Mouse (Mus musculus): ENCODE measurements around the gene Cdrt4. TPM values are rescaled to one million over a fixed set of nuclear protein-coding genes. Genes with fewer than 3 reads are reported as not detected.

Cdrt4 gene
- total and polyA plus RNA-seq, 2 experiments from 2014 or later, result not detected

DNA sequence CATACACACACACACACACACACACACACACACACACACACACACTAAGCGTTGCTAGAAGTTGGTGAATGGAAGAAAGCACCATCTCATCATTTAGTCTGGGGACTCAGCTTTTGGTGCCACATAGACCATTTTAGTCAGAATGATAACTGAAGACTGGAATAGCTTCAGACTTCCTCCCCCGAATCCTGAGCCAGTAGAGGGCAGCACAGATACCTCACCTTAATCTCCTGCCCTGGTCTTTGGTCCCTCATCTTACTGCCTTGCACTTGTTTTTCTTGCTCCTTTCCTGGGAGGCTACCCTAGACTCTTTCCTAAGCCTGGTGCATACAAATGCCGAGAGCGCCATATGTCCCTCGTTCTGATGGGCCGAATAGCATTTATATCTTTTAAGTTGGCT, 36.5 kb upstream of the Cdrt4 start:
- 0 out of 2 replicates have a peak, but pooled peaks cover 3% of the 10 kb centered on the region for H3K4me1 ChIP-seq (ENCODE audit: insufficient read depth, low read length)
- no peaks in the 10 kb centered on the region for H3K36me3 ChIP-seq (ENCODE audit: insufficient read depth, low read length)
- H3K4me3 ChIP-seq (ENCODE audit: low read depth, low read length), result no peak overlapping the region
- peak; percentile 48 for TF ChIP-seq CTCF (IDR thresholded peaks at IDR 0.05)
- no peak overlapping the region for H3K4me2 ChIP-seq (ENCODE audit: low read depth, low read length, poor library complexity, severe bottlenecking)
- no peak overlapping the region for H3K27ac ChIP-seq (ENCODE audit: low read depth, low read length)
- ATAC-seq (ENCODE audit: low FRiP score) (no peak), DNase-seq (ENCODE audit: low spot score) (no peak)
- no peaks in the 10 kb centered on the region for H3K9me3 ChIP-seq (ENCODE audit: low read length)
- no peaks in the 10 kb centered on the region for H3K27me3 ChIP-seq (ENCODE audit: insufficient read depth, low read length)
- H3K9ac ChIP-seq (replicated peaks; ENCODE audit: low read length, poor library complexity, severe bottlenecking), result no peak overlapping the region
- 66% methylated on average over 6 of the region's 6 CpGs for WGBS

DNA sequence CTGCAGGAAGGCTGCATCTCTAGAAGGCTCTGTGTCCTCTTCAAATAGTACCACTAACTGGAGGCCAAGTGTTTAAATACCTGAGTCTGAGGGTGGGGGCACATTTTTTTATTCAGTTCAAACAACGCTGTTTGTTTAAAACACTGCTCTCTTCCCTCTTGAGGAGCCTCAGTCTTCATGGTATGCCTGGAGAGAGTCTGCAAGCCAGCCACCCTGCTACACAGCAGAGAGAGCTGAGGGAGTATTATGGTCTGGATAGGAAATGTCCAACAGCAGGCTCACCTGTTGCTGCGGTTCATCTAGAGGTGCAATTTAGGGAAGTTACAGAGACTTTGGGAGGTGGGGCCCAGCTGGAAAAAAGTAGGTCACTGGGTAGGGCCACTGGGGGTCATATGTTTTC, 35.5 kb upstream of the Cdrt4 start:
- no peak overlapping the region for H3K9ac ChIP-seq (replicated peaks; ENCODE audit: low read length, poor library complexity, severe bottlenecking)
- no peak overlapping the region for H3K4me2 ChIP-seq (ENCODE audit: low read depth, low read length, poor library complexity, severe bottlenecking)
- no peaks in the 10 kb centered on the region for H3K9me3 ChIP-seq (ENCODE audit: low read length)
- no peak for TF ChIP-seq CTCF (IDR thresholded peaks at IDR 0.05)
- H3K36me3 ChIP-seq (ENCODE audit: insufficient read depth, low read length), result no peaks in the 10 kb centered on the region
- no peak for ATAC-seq (ENCODE audit: low FRiP score)
- H3K4me1 ChIP-seq (ENCODE audit: insufficient read depth, low read length), result 0 out of 2 replicates have a peak, but pooled peaks cover 3% of the 10 kb centered on the region
- H3K27me3 ChIP-seq (ENCODE audit: insufficient read depth, low read length), result no peaks in the 10 kb centered on the region
- 98% methylated on average over 2 of the region's 2 CpGs for WGBS
- no peak overlapping the region for H3K4me3 ChIP-seq (ENCODE audit: low read depth, low read length)
- no peak for DNase-seq (ENCODE audit: low spot score)
- no peak overlapping the region for H3K27ac ChIP-seq (ENCODE audit: low read depth, low read length)

DNA sequence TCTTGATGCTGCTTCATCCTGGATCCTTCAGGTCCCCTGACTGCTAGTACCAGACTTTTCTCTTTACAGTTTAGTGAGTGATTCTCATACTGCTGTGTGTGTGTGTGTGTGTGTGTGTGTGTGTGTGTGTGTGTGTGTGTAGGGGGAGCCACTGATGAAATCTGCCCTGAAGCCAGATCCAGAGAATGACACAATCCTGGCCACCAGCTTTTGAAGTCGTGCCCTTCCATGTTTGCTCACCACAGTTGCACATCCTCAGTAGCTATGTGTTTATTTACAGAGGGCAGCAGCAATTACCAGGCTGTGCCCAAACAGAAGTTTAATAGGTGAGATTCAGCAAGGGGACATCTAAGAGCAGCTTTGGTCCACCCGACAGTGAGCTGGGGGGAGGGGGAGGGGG, 34.2 kb upstream of the Cdrt4 start:
- no peaks in the 10 kb centered on the region for H3K27me3 ChIP-seq (ENCODE audit: insufficient read depth, low read length)
- no peak overlapping the region for H3K27ac ChIP-seq (ENCODE audit: low read depth, low read length)
- H3K4me3 ChIP-seq (ENCODE audit: low read depth, low read length), result no peak overlapping the region
- no peaks in the 10 kb centered on the region for H3K9me3 ChIP-seq (ENCODE audit: low read length)
- ATAC-seq (ENCODE audit: low FRiP score) (no peak), DNase-seq (ENCODE audit: low spot score) (no peak)
- H3K4me1 ChIP-seq (ENCODE audit: insufficient read depth, low read length), result peaks cover 4% of the 10 kb centered on the region; the same call in 1 of the 2 replicates
- H3K4me2 ChIP-seq (ENCODE audit: low read depth, low read length, poor library complexity, severe bottlenecking), result no peak overlapping the region
- no peak for TF ChIP-seq CTCF (IDR thresholded peaks at IDR 0.05)
- WGBS, result 46% methylated on average over 2 of the region's 2 CpGs
- H3K9ac ChIP-seq (replicated peaks; ENCODE audit: low read length, poor library complexity, severe bottlenecking), result no peak overlapping the region
- no peaks in the 10 kb centered on the region for H3K36me3 ChIP-seq (ENCODE audit: insufficient read depth, low read length)

DNA sequence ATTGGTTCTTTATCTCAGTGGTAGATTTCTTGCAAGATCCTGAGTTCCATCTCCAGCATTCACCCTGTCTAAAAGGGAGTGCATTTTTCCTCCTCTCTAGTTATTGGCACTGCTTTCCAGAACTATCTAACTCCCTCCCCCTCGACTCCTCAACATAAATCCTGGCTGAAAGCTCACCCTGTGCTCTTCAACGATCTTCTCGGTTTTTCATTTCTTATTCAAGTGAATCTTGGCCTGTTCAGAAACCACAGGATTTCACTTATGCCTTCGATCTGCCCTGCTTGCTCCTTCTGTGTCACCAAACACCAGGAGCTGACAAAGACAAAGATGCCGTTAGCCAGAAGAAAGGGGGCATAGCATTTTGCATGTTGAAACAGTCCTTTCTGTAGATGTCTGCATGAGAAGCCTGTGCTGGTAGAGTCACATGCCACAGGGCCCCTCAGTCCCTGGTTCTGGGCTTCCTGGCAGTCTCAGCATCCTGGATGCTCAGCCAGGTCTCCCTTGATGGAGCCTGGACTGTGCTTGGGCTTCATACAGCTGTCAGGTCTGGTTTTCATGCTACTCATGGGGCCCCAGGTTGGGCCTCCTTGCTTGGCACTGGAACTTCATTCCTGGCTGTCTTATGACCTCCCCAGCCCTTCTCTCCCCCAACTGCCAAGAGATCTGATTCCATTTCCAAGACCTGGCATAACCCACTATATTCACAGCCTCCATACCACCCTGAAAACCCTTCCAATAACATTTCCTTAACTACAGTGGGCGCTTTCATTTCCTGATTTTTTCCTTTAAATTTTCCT, 30.8 kb upstream of the Cdrt4 start:
- WGBS, result 75% methylated on average over 6 of the region's 6 CpGs
- Histone ChIP-seq H3K9ac (replicated peaks; ENCODE audit: low read length, poor library complexity, severe bottlenecking) (no peak overlapping the region), H3K36me3 (ENCODE audit: insufficient read depth, low read length) (no peaks in the 10 kb centered on the region), H3K27me3 (ENCODE audit: insufficient read depth, low read length) (no peaks in the 10 kb centered on the region), H3K4me3 (ENCODE audit: low read depth, low read length) (peak overlapping the region; percentile 26), H3K4me1 (ENCODE audit: insufficient read depth, low read length) (peaks cover 3% of the 10 kb centered on the region; the same call in 1 of the 2 replicates), H3K9me3 (ENCODE audit: low read length) (no peaks in the 10 kb centered on the region), H3K27ac (ENCODE audit: low read depth, low read length) (no peak overlapping the region), H3K4me2 (ENCODE audit: low read depth, low read length, poor library complexity, severe bottlenecking) (peak overlapping the region; percentile 34)
- no peak for TF ChIP-seq CTCF (IDR thresholded peaks at IDR 0.05)
- ATAC-seq (ENCODE audit: low FRiP score) (no peak), DNase-seq (ENCODE audit: low spot score) (no peak)

DNA sequence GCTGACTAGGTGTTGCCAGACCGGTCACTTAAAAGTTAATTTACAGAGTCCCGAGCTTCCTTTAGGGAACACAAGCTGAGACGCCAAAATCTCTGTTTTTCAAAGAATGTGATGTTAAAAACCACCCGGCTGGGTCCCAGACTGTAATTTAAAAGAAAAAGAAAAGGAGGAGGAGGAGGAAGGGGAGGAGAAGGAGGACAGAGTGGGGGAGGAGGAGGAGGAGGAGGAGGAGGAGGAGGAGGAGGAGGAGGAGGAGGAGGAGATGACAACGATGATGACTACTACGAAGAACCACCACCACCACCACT, 30.3 kb upstream of the Cdrt4 start:
- ATAC-seq (ENCODE audit: low FRiP score) (no peak), DNase-seq (ENCODE audit: low spot score) (no peak)
- H3K36me3 ChIP-seq (ENCODE audit: insufficient read depth, low read length), result no peaks in the 10 kb centered on the region
- no peak overlapping the region for H3K9ac ChIP-seq (replicated peaks; ENCODE audit: low read length, poor library complexity, severe bottlenecking)
- peak overlapping the region; percentile 26 for H3K4me3 ChIP-seq (ENCODE audit: low read depth, low read length)
- H3K4me1 ChIP-seq (ENCODE audit: insufficient read depth, low read length), result peaks cover 3% of the 10 kb centered on the region; the same call in 1 of the 2 replicates
- H3K27ac ChIP-seq (ENCODE audit: low read depth, low read length), result no peak overlapping the region
- TF ChIP-seq CTCF (IDR thresholded peaks at IDR 0.05), result no peak
- H3K4me2 ChIP-seq (ENCODE audit: low read depth, low read length, poor library complexity, severe bottlenecking), result peak overlapping the region; percentile 34
- H3K27me3 ChIP-seq (ENCODE audit: insufficient read depth, low read length), result no peaks in the 10 kb centered on the region
- 23% methylated on average over 6 of the region's 6 CpGs for WGBS
- no peaks in the 10 kb centered on the region for H3K9me3 ChIP-seq (ENCODE audit: low read length)
